Comparison of ENCODE assay signal across 9 mouse cellular contexts in genomic region chr19:61151701-61152420, GRCm38 (mm10). TPM values are rescaled to one million over a fixed set of nuclear protein-coding genes. Genes with fewer than 3 reads are reported as not detected.
DNase-seq lines count a peak whose midpoint lies in the region; ATAC-seq and TF ChIP-seq lines count a peak whose summit lies in the region.
"Had no signal": no experiment of that assay in that cellular context is flagged by ENCODE, and none has a peak within 500 bp of the region (broad histone marks: within the 10 kb centered on the region; RNA-seq: fewer than 3 reads in every experiment).

No protein-coding gene starts in this region.

- no peaks in the 10 kb centered on the region for H3K27me3 ChIP-seq in forebrain, embryonic 16.5 days (replicated peaks; ENCODE audit: control insufficient read depth, insufficient read depth, low read length)
- H3K27me3 ChIP-seq in limb, embryonic 10.5 days (ENCODE audit: low read depth, poor library complexity, severe bottlenecking), result peaks cover 23% of the 10 kb centered on the region
- H3K27me3 ChIP-seq in midbrain, embryonic 10.5 days (ENCODE audit: low read depth, poor library complexity, severe bottlenecking), result peaks cover 13% of the 10 kb centered on the region
- no peaks in the 10 kb centered on the region for H3K27me3 ChIP-seq in stomach, embryonic 14.5 days (ENCODE audit: control insufficient read depth, insufficient read depth, low read length)

- WGBS in forebrain, embryonic 16.5 days, result 7% methylated on average over 27 of the region's 27 CpGs
- 10% methylated on average over 27 of the region's 27 CpGs for WGBS in limb, embryonic 10.5 days
- WGBS in midbrain, embryonic 10.5 days, result 7% methylated on average over 27 of the region's 27 CpGs
- 5% methylated on average over 27 of the region's 27 CpGs for WGBS in stomach, embryonic 14.5 days

- no peak for DNase-seq in gastrocnemius, adult 2 months
- DNase-seq in gastrocnemius, postnatal 36 days, result no peak
- DNase-seq in adrenal gland, postnatal 10 days, result peak; percentile 42
- peak; percentile 43 for DNase-seq in limb, embryonic 10.5 days (ENCODE audit: low spot score)
- DNase-seq in midbrain, embryonic 10.5 days (ENCODE audit: low spot score), result peak; percentile 45
- no peak for DNase-seq in adipocyte (ENCODE audit: low spot score)

- no peaks in the 10 kb centered on the region for H3K36me3 ChIP-seq in forebrain, embryonic 16.5 days (ENCODE audit: control insufficient read depth, insufficient read depth)
- no peaks in the 10 kb centered on the region for H3K36me3 ChIP-seq in limb, embryonic 10.5 days
- H3K36me3 ChIP-seq in midbrain, embryonic 10.5 days, result no peaks in the 10 kb centered on the region
- no peaks in the 10 kb centered on the region for H3K36me3 ChIP-seq in stomach, embryonic 14.5 days (ENCODE audit: control insufficient read depth, insufficient read depth, low read length)

- intact Hi-C loops in gastrocnemius, adult 2 months (cut with DNase I), result no loop called here
- intact Hi-C loops in gastrocnemius, postnatal 36 days (cut with DNase I), result no loop called here

- no peaks in the 10 kb centered on the region for H3K9me3 ChIP-seq in forebrain, embryonic 16.5 days (ENCODE audit: control insufficient read depth, low read length)
- no peaks in the 10 kb centered on the region for H3K9me3 ChIP-seq in limb, embryonic 10.5 days (replicated peaks)
- H3K9me3 ChIP-seq in midbrain, embryonic 10.5 days (replicated peaks), result no peaks in the 10 kb centered on the region
- H3K9me3 ChIP-seq in stomach, embryonic 14.5 days (ENCODE audit: control insufficient read depth, low read depth, low read length), result no peaks in the 10 kb centered on the region

- ATAC-seq in forebrain, embryonic 16.5 days, result peak; percentile 65; the same call in 1 of the 2 replicates
- ATAC-seq in stomach, embryonic 14.5 days (ENCODE audit: insufficient number of reproducible peaks, insufficient read depth, low FRiP score, low read depth), result peak; percentile 80

- no peak overlapping the region for H3K9ac ChIP-seq in forebrain, embryonic 16.5 days (replicated peaks; ENCODE audit: low read depth, low read length)
- H3K9ac ChIP-seq in stomach, embryonic 14.5 days (replicated peaks; ENCODE audit: low read depth, low read length), result 0 out of 2 replicates have a peak overlapping the region, but pooled peaks have one; percentile 14

- H3K4me3 ChIP-seq in gastrocnemius, adult 2 months, result peak overlapping the region; percentile 65
- H3K4me3 ChIP-seq in forebrain, embryonic 16.5 days (replicated peaks; ENCODE audit: low read length), result peak overlapping the region; percentile 24
- peak overlapping the region; percentile 49 for H3K4me3 ChIP-seq in limb, embryonic 10.5 days
- H3K4me3 ChIP-seq in midbrain, embryonic 10.5 days, result peak overlapping the region; percentile 57
- peak overlapping the region; percentile 35 for H3K4me3 ChIP-seq in stomach, embryonic 14.5 days (ENCODE audit: low read depth, low read length)

- no peak for TF ChIP-seq CTCF in gastrocnemius, adult 2 months (IDR thresholded peaks at IDR 0.05)

- no peak overlapping the region for H3K27ac ChIP-seq in gastrocnemius, adult 2 months
- H3K27ac ChIP-seq in forebrain, embryonic 16.5 days (ENCODE audit: low read length), result no peak overlapping the region
- no peak overlapping the region for H3K27ac ChIP-seq in limb, embryonic 10.5 days
- H3K27ac ChIP-seq in midbrain, embryonic 10.5 days (replicated peaks), result peak overlapping the region; percentile 72
- H3K27ac ChIP-seq in stomach, embryonic 14.5 days (ENCODE audit: low read length), result no peak overlapping the region

- no peaks in the 10 kb centered on the region for H3K4me1 ChIP-seq in forebrain, embryonic 16.5 days (replicated peaks; ENCODE audit: control insufficient read depth, insufficient read depth, low read length)
- H3K4me1 ChIP-seq in limb, embryonic 10.5 days, result 0 out of 2 replicates have a peak, but pooled peaks cover 8% of the 10 kb centered on the region
- H3K4me1 ChIP-seq in midbrain, embryonic 10.5 days, result peaks cover 10% of the 10 kb centered on the region
- no peaks in the 10 kb centered on the region for H3K4me1 ChIP-seq in stomach, embryonic 14.5 days (ENCODE audit: control insufficient read depth, insufficient read depth, low read length)

- peak overlapping the region; percentile 45 for H3K4me2 ChIP-seq in forebrain, embryonic 16.5 days (ENCODE audit: low read length)
- peak overlapping the region; percentile 52 for H3K4me2 ChIP-seq in stomach, embryonic 14.5 days (replicated peaks; ENCODE audit: low read depth, low read length)

RNA-seq across cellular contexts. Expression of gene Zfp950, which starts 11.2 kb away (rescaled TPM):
- total RNA-seq in gastrocnemius, adult 2 months (2021), result 1 to 10 TPM; 3.5 to 5.4 TPM
- total RNA-seq in gastrocnemius, postnatal 36 days (2021), result 1 to 10 TPM; 3.6 to 6.7 TPM
- 10 to 100 TPM; 17.1 to 34.4 TPM for total RNA-seq in adrenal gland, postnatal 10 days (2021)
- polyA plus RNA-seq in forebrain, embryonic 16.5 days (2015; fragmentation: Nextera tagmentation; extraction: Ambion mirVana), result 48.3 and 54.7 TPM in 2 replicates
- 22.5 and 37.3 TPM in 2 replicates for polyA plus RNA-seq in limb, embryonic 10.5 days (2016; fragmentation: Nextera tagmentation; extraction: Ambion mirVana)
- polyA plus RNA-seq in midbrain, embryonic 10.5 days (2016; fragmentation: Nextera tagmentation; extraction: Ambion mirVana), result 25.2 and 30.1 TPM in 2 replicates
- 50.0 and 59.7 TPM in 2 replicates for polyA plus RNA-seq in stomach, embryonic 14.5 days (2014; fragmentation: Nextera tagmentation; extraction: Ambion mirVana)

RNA-seq across cellular contexts. Expression of gene Gm7102, which starts 24.2 kb away (rescaled TPM):
- not detected for total RNA-seq in gastrocnemius, adult 2 months (2021)
- not detected for total RNA-seq in gastrocnemius, postnatal 36 days (2021)
- under 1 TPM in 1 of 2 experiments, not detected in 1; 0.27 TPM for total RNA-seq in adrenal gland, postnatal 10 days (2021)
- not detected in 2 replicates for polyA plus RNA-seq in forebrain, embryonic 16.5 days (2015; fragmentation: Nextera tagmentation; extraction: Ambion mirVana)
- 0.13 and 0.14 TPM in 2 replicates for polyA plus RNA-seq in limb, embryonic 10.5 days (2016; fragmentation: Nextera tagmentation; extraction: Ambion mirVana)
- 0.09 and 0.19 TPM in 2 replicates for polyA plus RNA-seq in midbrain, embryonic 10.5 days (2016; fragmentation: Nextera tagmentation; extraction: Ambion mirVana)
- 0.22 TPM in 1 of 2 replicates, not detected in the other for polyA plus RNA-seq in stomach, embryonic 14.5 days (2014; fragmentation: Nextera tagmentation; extraction: Ambion mirVana)
- total RNA-seq: MEL had no signal

RNA-seq across cellular contexts. Expression of gene Gm6020, which starts 31.8 kb away (rescaled TPM):
- total RNA-seq in gastrocnemius, adult 2 months (2021), result not detected
- not detected for total RNA-seq in gastrocnemius, postnatal 36 days (2021)
- not detected for total RNA-seq in adrenal gland, postnatal 10 days (2021)
- polyA plus RNA-seq in forebrain, embryonic 16.5 days (2015; fragmentation: Nextera tagmentation; extraction: Ambion mirVana), result not detected in 2 replicates
- polyA plus RNA-seq in limb, embryonic 10.5 days (2016; fragmentation: Nextera tagmentation; extraction: Ambion mirVana), result not detected in 2 replicates
- not detected in 2 replicates for polyA plus RNA-seq in midbrain, embryonic 10.5 days (2016; fragmentation: Nextera tagmentation; extraction: Ambion mirVana)
- polyA plus RNA-seq in stomach, embryonic 14.5 days (2014; fragmentation: Nextera tagmentation; extraction: Ambion mirVana), result not detected in 2 replicates
- total RNA-seq: MEL had no signal

Comparison
In these comparisons a context has a peak if more than half of its experiments do, and no peak if none do; other contexts are left out.
1. DNase-seq: peak in adrenal gland, postnatal 10 days (single experiment), limb, embryonic 10.5 days (single experiment) and midbrain, embryonic 10.5 days (single experiment); none in gastrocnemius, adult 2 months (single experiment), gastrocnemius, postnatal 36 days (0 of 2) and adipocyte (single experiment).
2. Peak in every context shown above with its lines, with median percentiles within 50 percentile points of each other: H3K4me3 ChIP-seq.